Mouse (Mus musculus): Measurements from ENCODE around the gene Nodal. TPM values are rescaled to one million over a fixed set of nuclear protein-coding genes. Genes with fewer than 3 reads are reported as not detected.

The Nodal gene
- polyA plus RNA-seq, 1 experiment from 2014 or later: not detected

GRCm38 (mm10) chr10:61429043-61429442 lies 11.3 kb downstream of the Nodal start:
- Histone ChIP-seq H3K36me3 (ENCODE audit: control insufficient read depth, insufficient read depth, low read length) (peaks cover 42% of the 10 kb centered on the region), H3K27me3 (replicated peaks; ENCODE audit: control insufficient read depth, insufficient read depth, low read length) (no peaks in the 10 kb centered on the region), H3K4me2 (ENCODE audit: low read length) (no peak overlapping the region), H3K27ac (ENCODE audit: low read depth, low read length) (no peak overlapping the region), H3K9me3 (replicated peaks; ENCODE audit: control insufficient read depth, low read length) (no peaks in the 10 kb centered on the region), H3K4me3 (ENCODE audit: low read depth, low read length) (no peak overlapping the region), H3K9ac (ENCODE audit: low read length) (no peak overlapping the region), H3K4me1 (ENCODE audit: control insufficient read depth, insufficient read depth, low read length) (peaks cover 7% of the 10 kb centered on the region)
- DNase-seq (ENCODE audit: low spot score) (no peak), ATAC-seq (no peak)
- WGBS: 87% methylated on average over 5 of the region's 5 CpGs

GRCm38 (mm10) chr10:61431375-61431774 lies 13.6 kb downstream of the Nodal start:
- no peak overlapping the region for H3K27ac ChIP-seq (ENCODE audit: low read depth, low read length)
- H3K9ac ChIP-seq (ENCODE audit: low read length): no peak overlapping the region
- ATAC-seq (no peak), DNase-seq (ENCODE audit: low spot score) (no peak)
- no peaks in the 10 kb centered on the region for H3K4me1 ChIP-seq (ENCODE audit: control insufficient read depth, insufficient read depth, low read length)
- no peaks in the 10 kb centered on the region for H3K27me3 ChIP-seq (replicated peaks; ENCODE audit: control insufficient read depth, insufficient read depth, low read length)
- H3K36me3 ChIP-seq (ENCODE audit: control insufficient read depth, insufficient read depth, low read length): peaks cover 55% of the 10 kb centered on the region
- no peaks in the 10 kb centered on the region for H3K9me3 ChIP-seq (replicated peaks; ENCODE audit: control insufficient read depth, low read length)
- no peak overlapping the region for H3K4me2 ChIP-seq (ENCODE audit: low read length)
- no peak overlapping the region for H3K4me3 ChIP-seq (ENCODE audit: low read depth, low read length)
- WGBS: 88% methylated on average over 9 of the region's 9 CpGs

GRCm38 (mm10) chr10:61440202-61440800 lies 22.5 kb downstream of the Nodal start:
- ATAC-seq (no peak), DNase-seq (ENCODE audit: low spot score) (no peak)
- H3K4me1 ChIP-seq (ENCODE audit: control insufficient read depth, insufficient read depth, low read length): peaks cover 3% of the 10 kb centered on the region
- H3K4me2 ChIP-seq (ENCODE audit: low read length): no peak overlapping the region
- no peak overlapping the region for H3K4me3 ChIP-seq (ENCODE audit: low read depth, low read length)
- 94% methylated on average over 7 of the region's 7 CpGs for WGBS
- H3K27ac ChIP-seq (ENCODE audit: low read depth, low read length): no peak overlapping the region
- H3K9me3 ChIP-seq (replicated peaks; ENCODE audit: control insufficient read depth, low read length): no peaks in the 10 kb centered on the region
- H3K27me3 ChIP-seq (replicated peaks; ENCODE audit: control insufficient read depth, insufficient read depth, low read length): no peaks in the 10 kb centered on the region
- H3K9ac ChIP-seq (ENCODE audit: low read length): no peak overlapping the region
- H3K36me3 ChIP-seq (ENCODE audit: control insufficient read depth, insufficient read depth, low read length): peaks cover 8% of the 10 kb centered on the region; the same call in 1 of the 2 replicates

GRCm38 (mm10) chr10:61443456-61443855 lies 25.7 kb downstream of the Nodal start:
- H3K4me3 ChIP-seq (ENCODE audit: low read depth, low read length): no peak overlapping the region
- H3K27me3 ChIP-seq (replicated peaks; ENCODE audit: control insufficient read depth, insufficient read depth, low read length): no peaks in the 10 kb centered on the region
- H3K36me3 ChIP-seq (ENCODE audit: control insufficient read depth, insufficient read depth, low read length): 0 out of 2 replicates have a peak, but pooled peaks cover 3% of the 10 kb centered on the region
- H3K9me3 ChIP-seq (replicated peaks; ENCODE audit: control insufficient read depth, low read length): no peaks in the 10 kb centered on the region
- H3K4me2 ChIP-seq (ENCODE audit: low read length): no peak overlapping the region
- no peak for ATAC-seq
- H3K4me1 ChIP-seq (ENCODE audit: control insufficient read depth, insufficient read depth, low read length): peaks cover 7% of the 10 kb centered on the region
- H3K9ac ChIP-seq (ENCODE audit: low read length): no peak overlapping the region; the same call in 1 of the 2 replicates
- DNase-seq (ENCODE audit: low spot score): no peak
- no peak overlapping the region for H3K27ac ChIP-seq (ENCODE audit: low read depth, low read length)
- 68% methylated on average over 6 of the region's 6 CpGs for WGBS

GRCm38 (mm10) chr10:61443876-61444275 lies 26.1 kb downstream of the Nodal start:
- Histone ChIP-seq H3K4me3 (ENCODE audit: low read depth, low read length) (no peak overlapping the region), H3K4me2 (ENCODE audit: low read length) (no peak overlapping the region), H3K36me3 (ENCODE audit: control insufficient read depth, insufficient read depth, low read length) (no peaks in the 10 kb centered on the region; the same call in 1 of the 2 replicates), H3K27ac (ENCODE audit: low read depth, low read length) (no peak overlapping the region), H3K4me1 (ENCODE audit: control insufficient read depth, insufficient read depth, low read length) (peaks cover 7% of the 10 kb centered on the region), H3K27me3 (replicated peaks; ENCODE audit: control insufficient read depth, insufficient read depth, low read length) (no peaks in the 10 kb centered on the region), H3K9me3 (replicated peaks; ENCODE audit: control insufficient read depth, low read length) (no peaks in the 10 kb centered on the region), H3K9ac (ENCODE audit: low read length) (no peak overlapping the region; the same call in 1 of the 2 replicates)
- 79% methylated on average over 1 of the region's 1 CpGs for WGBS
- ATAC-seq (no peak), DNase-seq (ENCODE audit: low spot score) (no peak)

GRCm38 (mm10) chr10:61445016-61445415 lies 27.2 kb downstream of the Nodal start:
- ATAC-seq: peak; percentile 6; the same call in 1 of the 2 replicates
- 74% methylated on average over 3 of the region's 3 CpGs for WGBS
- peaks cover 9% of the 10 kb centered on the region for H3K4me1 ChIP-seq (ENCODE audit: control insufficient read depth, insufficient read depth, low read length)

GRCm38 (mm10) chr10:61447581-61448353 lies 30.0 kb downstream of the Nodal start:
- ATAC-seq (no peak), DNase-seq (ENCODE audit: low spot score) (no peak)
- no peaks in the 10 kb centered on the region for H3K9me3 ChIP-seq (replicated peaks; ENCODE audit: control insufficient read depth, low read length)
- H3K27me3 ChIP-seq (replicated peaks; ENCODE audit: control insufficient read depth, insufficient read depth, low read length): no peaks in the 10 kb centered on the region
- H3K9ac ChIP-seq (ENCODE audit: low read length): peak overlapping the region; percentile 13; the same call in 1 of the 2 replicates
- no peak overlapping the region for H3K27ac ChIP-seq (ENCODE audit: low read depth, low read length)
- peaks cover 5% of the 10 kb centered on the region; the same call in 1 of the 2 replicates for H3K36me3 ChIP-seq (ENCODE audit: control insufficient read depth, insufficient read depth, low read length)
- no peak overlapping the region for H3K4me3 ChIP-seq (ENCODE audit: low read depth, low read length)
- no peak overlapping the region for H3K4me2 ChIP-seq (ENCODE audit: low read length)
- H3K4me1 ChIP-seq (ENCODE audit: control insufficient read depth, insufficient read depth, low read length): peaks cover 17% of the 10 kb centered on the region
- WGBS: 80% methylated on average over 10 of the region's 10 CpGs

More at GRCm38 (mm10) chr10:61445016-61445415, 27.2 kb downstream of the Nodal start:
- Histone ChIP-seq H3K4me3 (ENCODE audit: low read depth, low read length) (no peak overlapping the region), H3K9me3 (replicated peaks; ENCODE audit: control insufficient read depth, low read length) (no peaks in the 10 kb centered on the region), H3K9ac (ENCODE audit: low read length) (no peak overlapping the region; the same call in 1 of the 2 replicates), H3K27ac (ENCODE audit: low read depth, low read length) (peak overlapping the region; percentile 9; the same call in 1 of the 2 replicates), H3K36me3 (ENCODE audit: control insufficient read depth, insufficient read depth, low read length) (peaks cover 5% of the 10 kb centered on the region; the same call in 1 of the 2 replicates), H3K27me3 (replicated peaks; ENCODE audit: control insufficient read depth, insufficient read depth, low read length) (no peaks in the 10 kb centered on the region), H3K4me2 (ENCODE audit: low read length) (no peak overlapping the region)
- peak; percentile 58 for DNase-seq (ENCODE audit: low spot score)

GRCm38 (mm10) chr10:61448834-61449233 lies 31.1 kb downstream of the Nodal start:
- H3K27ac ChIP-seq (ENCODE audit: low read depth, low read length): no peak overlapping the region
- no peak for DNase-seq (ENCODE audit: low spot score)
- no peak overlapping the region for H3K9ac ChIP-seq (ENCODE audit: low read length)
- no peak overlapping the region for H3K4me3 ChIP-seq (ENCODE audit: low read depth, low read length)
- H3K27me3 ChIP-seq (replicated peaks; ENCODE audit: control insufficient read depth, insufficient read depth, low read length): no peaks in the 10 kb centered on the region
- peaks cover 5% of the 10 kb centered on the region; the same call in 1 of the 2 replicates for H3K36me3 ChIP-seq (ENCODE audit: control insufficient read depth, insufficient read depth, low read length)
- WGBS: 85% methylated on average over 3 of the region's 3 CpGs
- no peaks in the 10 kb centered on the region for H3K9me3 ChIP-seq (replicated peaks; ENCODE audit: control insufficient read depth, low read length)
- no peak for ATAC-seq
- H3K4me2 ChIP-seq (ENCODE audit: low read length): no peak overlapping the region
- H3K4me1 ChIP-seq (ENCODE audit: control insufficient read depth, insufficient read depth, low read length): peaks cover 17% of the 10 kb centered on the region

Data from forebrain, embryonic 14.5 days (tissue).